Mouse (Mus musculus): ENCODE results near the gene Gm43951. TPM values are rescaled to one million over a fixed set of nuclear protein-coding genes. Genes with fewer than 3 reads are reported as not detected.

Gm43951 gene
- polyA plus RNA-seq (2014; fragmentation: Nextera tagmentation; extraction: Ambion mirVana): 0.07 and 0.15 TPM in 2 replicates

GRCm38 (mm10) chr11:72206341-72207203, at the start of gene Gm43951:
Gene Gm43951 (minus strand): TSS chr11:72206840.
- H3K27me3 ChIP-seq (replicated peaks; ENCODE audit: control insufficient read depth, insufficient read depth, low read length): no peaks in the 10 kb centered on the region
- peak within 1 kb of the TSS; percentile 68 for H3K27ac ChIP-seq (ENCODE audit: low read depth, low read length)
- H3K4me2 ChIP-seq (ENCODE audit: low read length): peak within 1 kb of the TSS; percentile 89
- peaks cover 25% of the 10 kb centered on the region for H3K36me3 ChIP-seq (ENCODE audit: control insufficient read depth, insufficient read depth, low read length)
- H3K4me1 ChIP-seq (ENCODE audit: control insufficient read depth, insufficient read depth, low read length): peaks cover 15% of the 10 kb centered on the region
- H3K9ac ChIP-seq (ENCODE audit: low read length): peak within 1 kb of the TSS; percentile 89
- WGBS: under 1% methylated on average over 43 of the region's 43 CpGs
- peak; percentile 38 for DNase-seq (ENCODE audit: low spot score)
- H3K4me3 ChIP-seq (ENCODE audit: low read depth, low read length): peak within 1 kb of the TSS; percentile 85
- H3K9me3 ChIP-seq (replicated peaks; ENCODE audit: control insufficient read depth, low read length): no peaks in the 10 kb centered on the region
- peak; percentile 35 for ATAC-seq

GRCm38 (mm10) chr11:72256441-72256840, 49.8 kb upstream of the Gm43951 start:
- Histone ChIP-seq H3K9me3 (replicated peaks; ENCODE audit: control insufficient read depth, low read length) (no peaks in the 10 kb centered on the region), H3K4me1 (ENCODE audit: control insufficient read depth, insufficient read depth, low read length) (no peaks in the 10 kb centered on the region), H3K36me3 (ENCODE audit: control insufficient read depth, insufficient read depth, low read length) (no peaks in the 10 kb centered on the region), H3K4me3 (ENCODE audit: low read depth, low read length) (no peak overlapping the region), H3K27ac (ENCODE audit: low read depth, low read length) (no peak overlapping the region), H3K27me3 (replicated peaks; ENCODE audit: control insufficient read depth, insufficient read depth, low read length) (no peaks in the 10 kb centered on the region), H3K4me2 (ENCODE audit: low read length) (no peak overlapping the region), H3K9ac (ENCODE audit: low read length) (no peak overlapping the region)
- 83% methylated on average over 2 of the region's 2 CpGs for WGBS
- no peak for DNase-seq (ENCODE audit: low spot score)
- ATAC-seq: no peak

GRCm38 (mm10) chr11:72255629-72256028, 49.0 kb upstream of the Gm43951 start:
- Histone ChIP-seq H3K36me3 (ENCODE audit: control insufficient read depth, insufficient read depth, low read length) (no peaks in the 10 kb centered on the region), H3K4me1 (ENCODE audit: control insufficient read depth, insufficient read depth, low read length) (no peaks in the 10 kb centered on the region), H3K27me3 (replicated peaks; ENCODE audit: control insufficient read depth, insufficient read depth, low read length) (no peaks in the 10 kb centered on the region), H3K9me3 (replicated peaks; ENCODE audit: control insufficient read depth, low read length) (no peaks in the 10 kb centered on the region), H3K4me2 (ENCODE audit: low read length) (no peak overlapping the region), H3K27ac (ENCODE audit: low read depth, low read length) (no peak overlapping the region), H3K9ac (ENCODE audit: low read length) (no peak overlapping the region), H3K4me3 (ENCODE audit: low read depth, low read length) (no peak overlapping the region)
- no peak for DNase-seq (ENCODE audit: low spot score)
- no peak for ATAC-seq
- WGBS: 93% methylated on average over 4 of the region's 4 CpGs

- 87% methylated on average over 8 of the region's 8 CpGs for WGBS
- ATAC-seq: no peak
- Histone ChIP-seq H3K27me3 (replicated peaks; ENCODE audit: control insufficient read depth, insufficient read depth, low read length) (no peaks in the 10 kb centered on the region), H3K9me3 (replicated peaks; ENCODE audit: control insufficient read depth, low read length) (no peaks in the 10 kb centered on the region), H3K9ac (ENCODE audit: low read length) (no peak overlapping the region), H3K4me2 (ENCODE audit: low read length) (no peak overlapping the region), H3K4me3 (ENCODE audit: low read depth, low read length) (no peak overlapping the region), H3K36me3 (ENCODE audit: control insufficient read depth, insufficient read depth, low read length) (no peaks in the 10 kb centered on the region), H3K4me1 (ENCODE audit: control insufficient read depth, insufficient read depth, low read length) (no peaks in the 10 kb centered on the region), H3K27ac (ENCODE audit: low read depth, low read length) (no peak overlapping the region)
- DNase-seq (ENCODE audit: low spot score): no peak
These were observed 38.6 kb upstream of the Gm43951 start for GRCm38 (mm10) chr11:72245196-72245753.

- Histone ChIP-seq H3K9me3 (replicated peaks; ENCODE audit: control insufficient read depth, low read length) (no peaks in the 10 kb centered on the region), H3K36me3 (ENCODE audit: control insufficient read depth, insufficient read depth, low read length) (no peaks in the 10 kb centered on the region), H3K27me3 (replicated peaks; ENCODE audit: control insufficient read depth, insufficient read depth, low read length) (no peaks in the 10 kb centered on the region), H3K4me2 (ENCODE audit: low read length) (no peak overlapping the region), H3K4me1 (ENCODE audit: control insufficient read depth, insufficient read depth, low read length) (no peaks in the 10 kb centered on the region), H3K9ac (ENCODE audit: low read length) (no peak overlapping the region), H3K27ac (ENCODE audit: low read depth, low read length) (no peak overlapping the region), H3K4me3 (ENCODE audit: low read depth, low read length) (no peak overlapping the region)
- 70% methylated on average over 4 of the region's 4 CpGs for WGBS
- DNase-seq (ENCODE audit: low spot score): no peak
- no peak for ATAC-seq
These were observed 33.6 kb upstream of the Gm43951 start for GRCm38 (mm10) chr11:72240062-72240860.

GRCm38 (mm10) chr11:72234013-72234412, 27.4 kb upstream of the Gm43951 start:
- Histone ChIP-seq H3K4me2 (ENCODE audit: low read length) (no peak overlapping the region), H3K4me1 (ENCODE audit: control insufficient read depth, insufficient read depth, low read length) (no peaks in the 10 kb centered on the region), H3K9ac (ENCODE audit: low read length) (no peak overlapping the region), H3K9me3 (replicated peaks; ENCODE audit: control insufficient read depth, low read length) (no peaks in the 10 kb centered on the region), H3K36me3 (ENCODE audit: control insufficient read depth, insufficient read depth, low read length) (no peaks in the 10 kb centered on the region), H3K27me3 (replicated peaks; ENCODE audit: control insufficient read depth, insufficient read depth, low read length) (no peaks in the 10 kb centered on the region), H3K4me3 (ENCODE audit: low read depth, low read length) (no peak overlapping the region), H3K27ac (ENCODE audit: low read depth, low read length) (no peak overlapping the region)
- DNase-seq (ENCODE audit: low spot score) (no peak), ATAC-seq (no peak)
- 65% methylated on average over 5 of the region's 5 CpGs for WGBS

- no peaks in the 10 kb centered on the region for H3K36me3 ChIP-seq (ENCODE audit: control insufficient read depth, insufficient read depth, low read length)
- no peak overlapping the region for H3K4me3 ChIP-seq (ENCODE audit: low read depth, low read length)
- WGBS: 71% methylated on average over 1 of the region's 1 CpGs
- no peaks in the 10 kb centered on the region for H3K27me3 ChIP-seq (replicated peaks; ENCODE audit: control insufficient read depth, insufficient read depth, low read length)
- H3K9me3 ChIP-seq (replicated peaks; ENCODE audit: control insufficient read depth, low read length): no peaks in the 10 kb centered on the region
- no peak for ATAC-seq
- no peak for DNase-seq (ENCODE audit: low spot score)
- H3K4me2 ChIP-seq (ENCODE audit: low read length): no peak overlapping the region
- H3K4me1 ChIP-seq (ENCODE audit: control insufficient read depth, insufficient read depth, low read length): no peaks in the 10 kb centered on the region
- H3K9ac ChIP-seq (ENCODE audit: low read length): no peak overlapping the region
- no peak overlapping the region for H3K27ac ChIP-seq (ENCODE audit: low read depth, low read length)
These were observed 26.4 kb upstream of the Gm43951 start for GRCm38 (mm10) chr11:72232991-72233390.

- H3K36me3 ChIP-seq (ENCODE audit: control insufficient read depth, insufficient read depth, low read length): no peaks in the 10 kb centered on the region
- no peaks in the 10 kb centered on the region for H3K4me1 ChIP-seq (ENCODE audit: control insufficient read depth, insufficient read depth, low read length)
- no peak for ATAC-seq
- no peak for DNase-seq (ENCODE audit: low spot score)
- H3K4me2 ChIP-seq (ENCODE audit: low read length): no peak overlapping the region
- WGBS: 86% methylated on average over 7 of the region's 7 CpGs
- H3K4me3 ChIP-seq (ENCODE audit: low read depth, low read length): no peak overlapping the region
- H3K9me3 ChIP-seq (replicated peaks; ENCODE audit: control insufficient read depth, low read length): no peaks in the 10 kb centered on the region
- no peaks in the 10 kb centered on the region for H3K27me3 ChIP-seq (replicated peaks; ENCODE audit: control insufficient read depth, insufficient read depth, low read length)
- H3K27ac ChIP-seq (ENCODE audit: low read depth, low read length): no peak overlapping the region
- no peak overlapping the region for H3K9ac ChIP-seq (ENCODE audit: low read length)
These were observed 25.4 kb upstream of the Gm43951 start for GRCm38 (mm10) chr11:72232068-72232467.

All from forebrain, embryonic 14.5 days (tissue).